Mouse (Mus musculus): ENCODE results near the gene Aldh3b2.

DNA sequence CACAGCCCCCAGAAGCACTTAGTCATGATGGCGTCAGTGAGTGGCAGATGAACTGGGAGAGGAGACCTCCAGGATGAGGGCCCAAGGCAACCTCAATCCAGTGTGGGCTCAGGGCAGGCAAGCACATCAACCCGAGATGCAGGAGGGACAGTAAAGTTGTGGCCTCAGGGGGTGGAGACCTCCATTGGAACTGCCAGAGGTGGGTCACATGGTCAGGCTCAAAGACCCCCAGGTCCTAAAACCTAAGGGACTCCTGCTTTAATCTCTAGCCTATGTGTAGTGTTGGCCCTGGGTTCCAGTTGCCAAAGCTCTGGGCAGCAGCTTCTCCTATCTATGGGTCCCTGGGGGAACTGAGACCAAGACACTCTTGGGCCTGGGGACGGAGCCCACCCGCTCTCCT is 43.3 kb upstream of the Aldh3b2 start:
- no peak for TF ChIP-seq CTCF (IDR thresholded peaks at IDR 0.05; ENCODE audit: low read depth, low read length)
- no peak for TF ChIP-seq POLR2A (IDR thresholded peaks at IDR 0.05; ENCODE audit: extremely low read depth, insufficient read depth, low read length)
